Mouse (Mus musculus): Measurements from ENCODE around the gene Lcn11.

Lcn11 gene

GRCm38 (mm10) chr2:25822806-25823205, 46.0 kb downstream of the Lcn11 start, which contains the start of gene Lcn9:
Lcn9 (plus strand) TSS chr2:25823153.
- in situ Hi-C loops (cut with MboI; ENCODE audit: unreplicated experiment in 2 of 2): no loop called here

- in situ Hi-C loops (cut with MboI; ENCODE audit: unreplicated experiment in 2 of 2): loop anchor here in 1 of 2 experiments (5.0 to 25.0 kb wide), 2 partner anchors 157 to 738 kb away; no protein-coding TSS in a partner anchor
These were observed 47.9 kb downstream of the Lcn11 start for GRCm38 (mm10) chr2:25824751-25825150.

GRCm38 (mm10) chr2:25828344-25828947, 51.6 kb downstream of the Lcn11 start:
- in situ Hi-C loops (cut with MboI; ENCODE audit: unreplicated experiment in 2 of 2): loop anchor here in 1 of 2 experiments (5.0 to 25.0 kb wide), 2 partner anchors 161 to 734 kb away; no protein-coding TSS in a partner anchor
